Mouse (Mus musculus): ENCODE measurements at regions not wholly inside any gene's neighbourhood (a gene's known extent, or its start where the extent isn't known, plus 50 kb on each side); places are given as distances from the start of the nearest gene placed in this dataset.

- no peak overlapping the region for H3K4me3 ChIP-seq (replicated peaks)
- no peak overlapping the region for H3K4me2 ChIP-seq
- no peaks in the 10 kb centered on the region for H3K9me3 ChIP-seq
- H3K36me3 ChIP-seq = no peaks in the 10 kb centered on the region
- H3K27me3 ChIP-seq (replicated peaks) = no peaks in the 10 kb centered on the region
- 90% methylated on average over 13 of the region's 13 CpGs for WGBS
- H3K27ac ChIP-seq = no peak overlapping the region
- no peak overlapping the region for H3K9ac ChIP-seq
- no peak for ATAC-seq (ENCODE audit: insufficient read depth, low FRiP score, low read depth)
- peaks cover 3% of the 10 kb centered on the region; the same call in 1 of the 2 replicates for H3K4me1 ChIP-seq
Measured at GRCm38 (mm10) chr3:52600581-52600980, 332.4 kb downstream of the Foxo1 start.

- no peak overlapping the region for H3K4me3 ChIP-seq (replicated peaks)
- ATAC-seq (ENCODE audit: insufficient read depth, low FRiP score, low read depth) = no peak
- peaks cover 3% of the 10 kb centered on the region; the same call in 1 of the 2 replicates for H3K4me1 ChIP-seq
- H3K4me2 ChIP-seq = no peak overlapping the region
- no peaks in the 10 kb centered on the region for H3K9me3 ChIP-seq
- no peak overlapping the region for H3K9ac ChIP-seq
- 82% methylated on average over 4 of the region's 4 CpGs for WGBS
- H3K27me3 ChIP-seq (replicated peaks) = no peaks in the 10 kb centered on the region
- no peak overlapping the region for H3K27ac ChIP-seq
- H3K36me3 ChIP-seq = no peaks in the 10 kb centered on the region
Measured at GRCm38 (mm10) chr3:52600146-52600545, 332.0 kb downstream of the Foxo1 start.

GRCm38 (mm10) chr3:52586418-52586817 lies 318.3 kb downstream of the Foxo1 start:
- H3K4me2 ChIP-seq = no peak overlapping the region
- no peak overlapping the region for H3K27ac ChIP-seq
- H3K9ac ChIP-seq = no peak overlapping the region
- WGBS = 86% methylated on average over 4 of the region's 4 CpGs
- no peaks in the 10 kb centered on the region for H3K4me1 ChIP-seq
- no peaks in the 10 kb centered on the region for H3K9me3 ChIP-seq
- ATAC-seq (ENCODE audit: insufficient read depth, low FRiP score, low read depth) = no peak
- no peaks in the 10 kb centered on the region for H3K27me3 ChIP-seq (replicated peaks)
- no peaks in the 10 kb centered on the region for H3K36me3 ChIP-seq
- H3K4me3 ChIP-seq (replicated peaks) = no peak overlapping the region

- Histone ChIP-seq H3K36me3 (no peaks in the 10 kb centered on the region), H3K4me1 (no peaks in the 10 kb centered on the region), H3K4me3 (replicated peaks) (no peak overlapping the region), H3K9ac (no peak overlapping the region), H3K27ac (no peak overlapping the region), H3K9me3 (no peaks in the 10 kb centered on the region), H3K27me3 (replicated peaks) (no peaks in the 10 kb centered on the region), H3K4me2 (no peak overlapping the region)
- WGBS = 71% methylated on average over 3 of the region's 3 CpGs
- ATAC-seq (ENCODE audit: insufficient read depth, low FRiP score, low read depth) = no peak
Measured at GRCm38 (mm10) chr3:52579917-52580316, 311.8 kb downstream of the Foxo1 start.

GRCm38 (mm10) chr3:52579096-52579495 lies 311.0 kb downstream of the Foxo1 start:
- 89% methylated on average over 3 of the region's 3 CpGs for WGBS
- Histone ChIP-seq H3K36me3 (no peaks in the 10 kb centered on the region), H3K9ac (no peak overlapping the region), H3K27me3 (replicated peaks) (no peaks in the 10 kb centered on the region), H3K27ac (no peak overlapping the region), H3K9me3 (no peaks in the 10 kb centered on the region), H3K4me3 (replicated peaks) (no peak overlapping the region), H3K4me2 (no peak overlapping the region), H3K4me1 (no peaks in the 10 kb centered on the region)
- no peak for ATAC-seq (ENCODE audit: insufficient read depth, low FRiP score, low read depth)

GRCm38 (mm10) chr3:52576703-52577244 lies 308.6 kb downstream of the Foxo1 start:
- 0 out of 2 replicates have a peak, but pooled peaks have one; percentile 31 for ATAC-seq (ENCODE audit: insufficient read depth, low FRiP score, low read depth)
- no peaks in the 10 kb centered on the region for H3K27me3 ChIP-seq (replicated peaks)
- no peaks in the 10 kb centered on the region for H3K36me3 ChIP-seq
- no peaks in the 10 kb centered on the region for H3K9me3 ChIP-seq
- H3K9ac ChIP-seq = no peak overlapping the region
- no peak overlapping the region for H3K4me3 ChIP-seq (replicated peaks)
- H3K4me2 ChIP-seq = no peak overlapping the region
- 62% methylated on average over 6 of the region's 6 CpGs for WGBS
- H3K27ac ChIP-seq = no peak overlapping the region
- no peaks in the 10 kb centered on the region for H3K4me1 ChIP-seq

- Histone ChIP-seq H3K27me3 (replicated peaks) (no peaks in the 10 kb centered on the region), H3K4me2 (no peak overlapping the region), H3K4me3 (replicated peaks) (no peak overlapping the region), H3K9me3 (no peaks in the 10 kb centered on the region), H3K9ac (no peak overlapping the region), H3K4me1 (no peaks in the 10 kb centered on the region), H3K36me3 (no peaks in the 10 kb centered on the region), H3K27ac (no peak overlapping the region)
- ATAC-seq (ENCODE audit: insufficient read depth, low FRiP score, low read depth) = no peak
- WGBS = 80% methylated on average over 8 of the region's 8 CpGs
Measured at GRCm38 (mm10) chr3:52575237-52575798, 307.2 kb downstream of the Foxo1 start.

GRCm38 (mm10) chr3:52574341-52574740 lies 306.2 kb downstream of the Foxo1 start:
- Histone ChIP-seq H3K4me1 (no peaks in the 10 kb centered on the region), H3K4me3 (replicated peaks) (no peak overlapping the region), H3K9me3 (no peaks in the 10 kb centered on the region), H3K9ac (no peak overlapping the region), H3K27ac (no peak overlapping the region), H3K4me2 (no peak overlapping the region), H3K27me3 (replicated peaks) (no peaks in the 10 kb centered on the region), H3K36me3 (no peaks in the 10 kb centered on the region)
- 83% methylated on average over 6 of the region's 6 CpGs for WGBS
- no peak for ATAC-seq (ENCODE audit: insufficient read depth, low FRiP score, low read depth)

GRCm38 (mm10) chr3:52573806-52574205 lies 305.7 kb downstream of the Foxo1 start:
- WGBS = 79% methylated on average over 6 of the region's 6 CpGs
- Histone ChIP-seq H3K36me3 (no peaks in the 10 kb centered on the region), H3K27ac (no peak overlapping the region)

GRCm38 (mm10) chr3:52572514-52573485 lies 304.7 kb downstream of the Foxo1 start:
- Histone ChIP-seq H3K9ac (no peak overlapping the region), H3K4me2 (no peak overlapping the region), H3K27ac (no peak overlapping the region), H3K4me1 (no peaks in the 10 kb centered on the region), H3K9me3 (no peaks in the 10 kb centered on the region), H3K4me3 (replicated peaks) (no peak overlapping the region), H3K36me3 (no peaks in the 10 kb centered on the region), H3K27me3 (replicated peaks) (no peaks in the 10 kb centered on the region)
- no peak for ATAC-seq (ENCODE audit: insufficient read depth, low FRiP score, low read depth)
- WGBS = 81% methylated on average over 11 of the region's 11 CpGs

More at GRCm38 (mm10) chr3:52573806-52574205, 305.7 kb downstream of the Foxo1 start:
- Histone ChIP-seq H3K27me3 (replicated peaks) (no peaks in the 10 kb centered on the region), H3K4me1 (no peaks in the 10 kb centered on the region), H3K4me2 (no peak overlapping the region), H3K9me3 (no peaks in the 10 kb centered on the region), H3K4me3 (replicated peaks) (no peak overlapping the region), H3K9ac (no peak overlapping the region)
- ATAC-seq (ENCODE audit: insufficient read depth, low FRiP score, low read depth) = no peak

- H3K9me3 ChIP-seq = no peaks in the 10 kb centered on the region
- 67% methylated on average over 9 of the region's 9 CpGs for WGBS
- no peak overlapping the region for H3K27ac ChIP-seq
- H3K4me1 ChIP-seq = no peaks in the 10 kb centered on the region
- no peak overlapping the region for H3K4me2 ChIP-seq
- ATAC-seq (ENCODE audit: insufficient read depth, low FRiP score, low read depth) = no peak
- no peak overlapping the region for H3K4me3 ChIP-seq (replicated peaks)
- no peaks in the 10 kb centered on the region for H3K36me3 ChIP-seq
- H3K27me3 ChIP-seq (replicated peaks) = no peaks in the 10 kb centered on the region
- H3K9ac ChIP-seq = no peak overlapping the region
Measured at GRCm38 (mm10) chr3:52567606-52568372, 299.7 kb downstream of the Foxo1 start.
